Mouse (Mus musculus) embryonic facial prominence, embryonic 13.5 days (tissue): ENCODE results near the gene Zfp12. TPM values are rescaled to one million over a fixed set of nuclear protein-coding genes. Genes with fewer than 3 reads are reported as not detected.
"Not testable (repeated sequence)": the region's sequence is repeated elsewhere in the genome, so short reads cannot be mapped to it uniquely, and the experiment has no call there.

Experiments used
- ATAC-seq: fragments of 200-750 bp; cut with Nextera tagmentation; 2 replicates; pipeline ENCODE4 v1.8.0; 2017; ENCODE audit warnings: low read depth; ENCODE audit not compliant: insufficient number of reproducible peaks, insufficient read depth, low FRiP score, low TSS enrichment
- H3K27ac ChIP-seq: fragments of 300-500 bp; sonication (generic); 2 replicates; pipeline ENCODE4 v1.5.1; 2015; ENCODE audit warnings: moderate library complexity, mild to moderate bottlenecking, inconsistent platforms
- H3K27me3 ChIP-seq: fragments of 300-500 bp; sonication (generic); 2 replicates; pipeline ENCODE4 v1.6.1; 2015; ENCODE audit warnings: mild to moderate bottlenecking, inconsistent platforms
- H3K36me3 ChIP-seq: fragments of 300-500 bp; sonication (generic); 2 replicates; pipeline ENCODE4 v1.6.1; 2015; ENCODE audit warnings: mild to moderate bottlenecking, inconsistent platforms
- H3K4me1 ChIP-seq: fragments of 300-500 bp; sonication (generic); 2 replicates; pipeline ENCODE4 v1.6.1; 2015; ENCODE audit warnings: inconsistent platforms
- H3K4me2 ChIP-seq: fragments of 300-500 bp; sonication (generic); 2 replicates; pipeline ENCODE4 v1.6.1; 2015; ENCODE audit warnings: moderate library complexity, mild to moderate bottlenecking, inconsistent platforms
- H3K4me3 ChIP-seq: fragments of 300-500 bp; sonication (generic); 2 replicates; pipeline ENCODE4 v1.5.1; 2015; ENCODE audit warnings: mild to moderate bottlenecking, inconsistent platforms
- H3K9ac ChIP-seq: fragments of 300-500 bp; sonication (generic); 2 replicates; pipeline ENCODE4 v1.6.1; 2015; ENCODE audit warnings: mild to moderate bottlenecking, inconsistent platforms
- H3K9me3 ChIP-seq: fragments of 300-500 bp; sonication (generic); 2 replicates; pipeline ENCODE4 v1.6.1; 2016; ENCODE audit warnings: inconsistent platforms
- WGBS: fragments of 180-500 bp; shearing (Covaris S2); methylation state at CpG from one replicate; pipeline ENCODE4 v1.1.7; 2015; ENCODE audit warnings: mixed read lengths; 5-methylcytosine and 5-hydroxymethylcytosine counted together
- polyA plus RNA-seq: library from polyadenylated mRNA; unstranded; fragments of >200 nt; fragmentation: Nextera tagmentation; extraction: Ambion mirVana; gene quantifications from 2 replicates; pipeline ENCODE4 v1.2.1, GENCODE M21; 2015

Gene Zfp12
- polyA plus RNA-seq: 23.0 and 24.4 TPM in 2 replicates

DNA sequence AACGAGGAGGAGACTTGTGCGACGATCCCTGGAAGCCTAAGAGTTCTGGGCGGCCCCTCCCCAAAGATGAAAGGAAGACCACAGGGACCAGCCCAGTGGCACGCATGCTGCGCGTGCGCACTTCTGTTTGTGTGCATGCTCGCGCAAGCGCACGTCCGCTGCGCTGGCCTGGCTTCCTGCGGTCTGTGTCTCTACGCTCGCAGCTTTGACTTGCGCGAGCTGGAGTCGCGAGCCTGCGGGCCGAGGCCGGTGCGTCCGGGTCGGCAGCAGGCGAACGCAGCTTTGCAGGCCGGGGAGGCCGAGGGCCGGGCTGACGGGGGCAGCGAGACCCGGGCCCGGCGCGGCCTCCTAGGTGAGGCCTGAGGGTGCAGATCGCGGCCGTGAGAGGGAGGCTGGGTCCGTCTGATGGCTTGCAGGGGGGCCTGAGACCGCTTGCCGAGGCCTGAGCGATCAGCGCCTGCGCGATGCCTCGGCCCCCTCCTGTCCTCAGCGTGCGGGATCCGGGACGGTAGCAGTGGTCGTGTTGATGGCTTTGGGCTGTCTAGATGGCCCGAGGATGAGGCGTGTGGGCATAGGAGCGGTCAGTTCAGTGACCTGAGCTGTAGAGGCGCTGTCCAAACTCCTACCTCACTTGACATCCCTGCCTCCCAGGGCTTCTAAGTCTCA lies at the start of gene Zfp12:
Gene Zfp12, plus strand, starts transcription at position 136 of the 666 bp plus-strand sequence.
- Histone ChIP-seq H3K27ac (peak within 1 kb of the TSS; percentile 98), H3K4me3 (peak within 1 kb of the TSS; percentile 85), H3K27me3 (no peaks in the 10 kb centered on the region), H3K9me3 (no peaks in the 10 kb centered on the region), H3K9ac (peak within 1 kb of the TSS; percentile 95), H3K36me3 (peaks cover 30% of the 10 kb centered on the region), H3K4me1 (peaks cover 14% of the 10 kb centered on the region), H3K4me2 (peak within 1 kb of the TSS; percentile 79)
- under 1% methylated on average over 57 of the region's 58 CpGs for WGBS
- ATAC-seq: peak; percentile 96

DNA sequence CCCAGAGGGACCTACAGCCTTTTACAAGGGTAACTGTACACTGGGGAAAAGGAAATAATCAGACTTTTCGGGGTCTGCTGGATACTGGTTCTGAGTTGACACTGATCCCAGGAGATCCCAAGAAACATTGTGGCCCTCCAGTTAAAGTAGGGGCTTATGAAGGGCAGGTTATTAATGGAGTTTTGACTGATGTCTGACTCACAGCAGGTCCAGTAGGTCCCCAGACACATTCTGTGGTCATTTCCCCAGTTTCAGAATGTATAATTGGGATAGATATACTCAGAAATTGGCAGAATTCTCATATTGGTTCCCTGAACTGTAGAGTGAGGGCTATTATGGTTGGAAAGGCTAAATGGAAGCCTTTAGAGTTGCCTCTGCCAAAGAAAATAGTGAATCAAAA lies 46.9 kb upstream of the Zfp12 start:
- not testable (repeated sequence) for H3K4me3 ChIP-seq, H3K27ac ChIP-seq, ATAC-seq, H3K4me2 ChIP-seq, H3K9ac ChIP-seq, H3K36me3 ChIP-seq, H3K9me3 ChIP-seq, H3K4me1 ChIP-seq, H3K27me3 ChIP-seq
- 69% methylated on average over 1 of the region's 1 CpGs for WGBS

DNA sequence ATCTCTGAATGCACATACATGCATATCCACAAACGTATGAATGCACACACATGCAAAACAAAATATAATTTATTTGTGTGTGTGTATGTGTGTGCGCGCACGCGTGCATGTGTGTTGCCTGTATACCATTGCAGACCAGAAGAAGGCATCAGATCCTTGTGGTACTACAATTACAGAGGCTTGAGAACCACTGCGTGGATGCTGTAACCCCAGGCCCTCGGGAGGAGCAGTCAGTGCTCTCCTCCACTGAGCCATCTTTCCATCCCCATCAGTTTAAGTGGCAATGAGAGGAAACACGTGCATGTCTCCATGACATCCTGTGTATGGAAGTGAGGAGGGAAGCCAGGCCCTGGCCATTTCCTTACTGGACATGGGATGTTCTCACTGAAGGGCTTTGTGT lies 42.2 kb upstream of the Zfp12 start:
- Histone ChIP-seq H3K4me3 (no peak overlapping the region), H3K9me3 (no peaks in the 10 kb centered on the region), H3K9ac (no peak overlapping the region), H3K36me3 (no peaks in the 10 kb centered on the region), H3K27ac (no peak overlapping the region), H3K4me2 (no peak overlapping the region), H3K4me1 (no peaks in the 10 kb centered on the region), H3K27me3 (peaks cover 3% of the 10 kb centered on the region; the same call in 1 of the 2 replicates)
- no peak for ATAC-seq
- 86% methylated on average over 8 of the region's 8 CpGs for WGBS

GRCm38 (mm10) chr5:143194747-143195146 lies 40.2 kb upstream of the Zfp12 start:
- not testable (repeated sequence) for H3K4me3 ChIP-seq, H3K4me1 ChIP-seq, H3K4me2 ChIP-seq, ATAC-seq, H3K27me3 ChIP-seq, H3K9me3 ChIP-seq, H3K36me3 ChIP-seq, H3K27ac ChIP-seq, H3K9ac ChIP-seq
- WGBS: 72% methylated on average over 8 of the region's 8 CpGs

GRCm38 (mm10) chr5:143195166-143195565 lies 39.8 kb upstream of the Zfp12 start:
- H3K9me3 ChIP-seq: no peaks in the 10 kb centered on the region
- no peak overlapping the region for H3K27ac ChIP-seq
- H3K27me3 ChIP-seq: peaks cover 3% of the 10 kb centered on the region; the same call in 1 of the 2 replicates
- 77% methylated on average over 2 of the region's 2 CpGs for WGBS
- no peak overlapping the region for H3K9ac ChIP-seq
- no peak overlapping the region for H3K4me2 ChIP-seq
- no peaks in the 10 kb centered on the region for H3K36me3 ChIP-seq
- ATAC-seq: no peak
- H3K4me3 ChIP-seq: no peak overlapping the region
- H3K4me1 ChIP-seq: no peaks in the 10 kb centered on the region

DNA sequence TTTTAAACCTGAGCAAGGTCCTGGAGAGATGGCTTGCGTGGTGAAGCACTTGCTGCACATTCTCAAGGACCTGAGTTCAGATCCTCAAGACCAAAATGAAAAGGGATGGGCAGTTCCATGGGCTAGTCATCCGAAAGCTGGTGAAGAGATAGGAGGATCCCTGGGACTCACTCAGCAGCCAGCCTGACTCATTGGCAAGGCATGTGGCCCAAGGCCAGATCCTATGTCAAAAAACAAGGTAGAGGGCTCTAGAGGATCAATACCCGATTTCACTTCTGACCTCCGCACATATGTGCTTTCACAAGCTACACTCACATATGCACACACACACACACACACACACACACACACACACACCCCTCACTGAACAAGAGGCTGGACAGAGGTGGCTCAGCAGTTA lies 38.5 kb upstream of the Zfp12 start:
- no peak overlapping the region for H3K9ac ChIP-seq
- no peaks in the 10 kb centered on the region for H3K4me1 ChIP-seq
- no peak overlapping the region for H3K27ac ChIP-seq
- WGBS: 83% methylated on average over 4 of the region's 4 CpGs
- no peak overlapping the region for H3K4me3 ChIP-seq
- peaks cover 3% of the 10 kb centered on the region; the same call in 1 of the 2 replicates for H3K27me3 ChIP-seq
- no peaks in the 10 kb centered on the region for H3K9me3 ChIP-seq
- ATAC-seq: no peak
- no peaks in the 10 kb centered on the region for H3K36me3 ChIP-seq
- no peak overlapping the region for H3K4me2 ChIP-seq

- Histone ChIP-seq H3K27ac (no peak overlapping the region), H3K27me3 (no peaks in the 10 kb centered on the region), H3K9me3 (peaks cover 6% of the 10 kb centered on the region; the same call in 1 of the 2 replicates), H3K4me3 (no peak overlapping the region), H3K36me3 (no peaks in the 10 kb centered on the region), H3K4me1 (no peaks in the 10 kb centered on the region), H3K4me2 (no peak overlapping the region), H3K9ac (no peak overlapping the region)
- 69% methylated on average over 3 of the region's 3 CpGs for WGBS
- no peak for ATAC-seq
Observed at GRCm38 (mm10) chr5:143205015-143205414, 29.9 kb upstream of the Zfp12 start.

- H3K27ac ChIP-seq: no peak overlapping the region
- no peak overlapping the region for H3K4me2 ChIP-seq
- no peak overlapping the region for H3K9ac ChIP-seq
- H3K4me1 ChIP-seq: no peaks in the 10 kb centered on the region
- H3K9me3 ChIP-seq: 0 out of 2 replicates have a peak, but pooled peaks cover under 1% of the 10 kb centered on the region
- H3K27me3 ChIP-seq: no peaks in the 10 kb centered on the region
- WGBS: 87% methylated on average over 2 of the region's 2 CpGs
- no peak overlapping the region for H3K4me3 ChIP-seq
- no peak for ATAC-seq
- no peaks in the 10 kb centered on the region for H3K36me3 ChIP-seq
Observed at GRCm38 (mm10) chr5:143213832-143214231, 21.1 kb upstream of the Zfp12 start.

- Histone ChIP-seq H3K9ac (no peak overlapping the region), H3K27me3 (no peaks in the 10 kb centered on the region), H3K36me3 (no peaks in the 10 kb centered on the region), H3K4me2 (no peak overlapping the region), H3K4me1 (no peaks in the 10 kb centered on the region), H3K9me3 (no peaks in the 10 kb centered on the region), H3K4me3 (no peak overlapping the region), H3K27ac (no peak overlapping the region)
- 77% methylated on average over 5 of the region's 5 CpGs for WGBS
- no peak for ATAC-seq
Observed at GRCm38 (mm10) chr5:143220996-143221395, 14.0 kb upstream of the Zfp12 start.

GRCm38 (mm10) chr5:143222287-143222686 lies 12.7 kb upstream of the Zfp12 start:
- no peaks in the 10 kb centered on the region for H3K9me3 ChIP-seq
- H3K27me3 ChIP-seq: no peaks in the 10 kb centered on the region
- H3K36me3 ChIP-seq: no peaks in the 10 kb centered on the region
- no peaks in the 10 kb centered on the region for H3K4me1 ChIP-seq
- 86% methylated on average over 1 of the region's 1 CpGs for WGBS
- H3K4me2 ChIP-seq: no peak overlapping the region
- H3K27ac ChIP-seq: no peak overlapping the region
- H3K4me3 ChIP-seq: no peak overlapping the region
- ATAC-seq: no peak
- H3K9ac ChIP-seq: no peak overlapping the region

DNA sequence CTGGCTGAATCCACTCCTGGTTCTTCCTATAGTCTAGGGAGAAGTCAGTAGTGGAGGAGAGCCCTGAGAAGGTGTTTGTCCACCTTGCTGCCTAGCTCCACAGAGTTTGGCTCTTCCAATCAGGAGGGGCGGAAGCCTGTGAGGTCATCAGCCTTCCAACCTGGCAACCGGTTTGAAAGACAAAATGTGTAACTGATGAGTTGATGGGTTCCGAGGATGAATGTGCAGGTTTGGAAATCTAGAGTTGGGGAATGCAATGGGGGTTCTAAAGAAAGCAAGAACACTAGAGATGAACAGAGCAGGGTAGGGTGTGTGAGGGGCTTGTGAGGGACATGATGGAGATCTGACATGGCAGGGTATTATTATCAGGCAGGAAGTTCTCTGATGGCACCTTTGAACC lies 8.2 kb upstream of the Zfp12 start, which contains the start of gene Spdye4a:
Gene Spdye4a, minus strand, starts transcription at position 101 of the 400 bp plus-strand sequence.
- ATAC-seq: no peak
- no peaks in the 10 kb centered on the region for H3K36me3 ChIP-seq
- H3K4me2 ChIP-seq: no peak within 1 kb of the TSS
- H3K9ac ChIP-seq: no peak within 1 kb of the TSS
- no peaks in the 10 kb centered on the region for H3K4me1 ChIP-seq
- H3K27me3 ChIP-seq: no peaks in the 10 kb centered on the region
- peaks cover 9% of the 10 kb centered on the region for H3K9me3 ChIP-seq
- H3K27ac ChIP-seq: no peak within 1 kb of the TSS
- whole genome bisulfite sequencing: 89% methylated on average over 3 of the region's 3 CpGs
- no peak within 1 kb of the TSS for H3K4me3 ChIP-seq

GRCm38 (mm10) chr5:143236036-143236435 lies 1.1 kb downstream of the Zfp12 start:
- no peaks in the 10 kb centered on the region for H3K9me3 ChIP-seq
- peaks cover 39% of the 10 kb centered on the region for H3K36me3 ChIP-seq
- no peaks in the 10 kb centered on the region for H3K27me3 ChIP-seq
- H3K4me1 ChIP-seq: peaks cover 14% of the 10 kb centered on the region
- H3K9ac ChIP-seq: peak overlapping the region; percentile 95
- 37% methylated on average over 9 of the region's 9 CpGs for WGBS
- ATAC-seq: no peak
- H3K27ac ChIP-seq: no peak overlapping the region
- H3K4me3 ChIP-seq: peak overlapping the region; percentile 85
- peak overlapping the region; percentile 79 for H3K4me2 ChIP-seq
